Mouse (Mus musculus): ENCODE measurements around the gene Pmpca. TPM values are rescaled to one million over a fixed set of nuclear protein-coding genes. Genes with fewer than 3 reads are reported as not detected.

Gene Pmpca
- 10 to 100 TPM; 91.4 to 91.9 TPM for total RNA-seq (2021)

DNA sequence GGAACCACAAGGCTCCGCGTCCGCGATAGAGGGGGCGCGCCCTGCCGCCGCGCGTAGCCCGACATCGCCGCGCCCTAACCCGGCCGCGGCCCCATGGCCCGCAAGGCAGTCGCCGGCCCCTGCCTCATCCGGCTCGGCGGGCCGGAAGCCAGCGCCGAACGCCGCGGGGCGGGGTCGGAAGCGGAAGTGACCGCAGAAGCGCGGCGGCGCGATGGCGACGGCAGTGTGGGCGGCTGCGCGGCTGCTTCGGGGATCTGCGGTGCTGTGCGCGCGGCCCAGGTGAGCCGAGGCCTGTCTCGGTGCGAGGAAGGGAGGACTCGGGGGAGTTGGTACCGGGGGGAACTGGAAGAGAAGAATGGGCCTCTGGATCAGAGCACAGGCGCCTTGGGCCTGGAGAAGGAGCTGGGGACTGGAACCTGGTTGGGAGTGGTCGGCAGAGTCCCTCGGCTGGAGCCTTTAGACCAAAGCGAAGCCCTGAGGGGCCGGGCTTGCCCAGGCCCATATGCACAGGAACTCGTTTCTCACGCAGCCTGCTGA is at the start of gene Pmpca, which contains the start of gene Entr1:
TSS of gene Pmpca (plus strand) at position 186 of the 537 bp plus-strand sequence.
TSS of gene Entr1 (minus strand) at position 163 of the 537 bp plus-strand sequence.
- peak; percentile 84 to 90 for DNase-seq (ENCODE audit: low spot score in 2 of 2)
- intact Hi-C loops (cut with DNase I): loop anchor here (5.0 kb wide), 1 partner anchor 37 kb away; the partner anchor contains the start of gene Dnlz

DNA sequence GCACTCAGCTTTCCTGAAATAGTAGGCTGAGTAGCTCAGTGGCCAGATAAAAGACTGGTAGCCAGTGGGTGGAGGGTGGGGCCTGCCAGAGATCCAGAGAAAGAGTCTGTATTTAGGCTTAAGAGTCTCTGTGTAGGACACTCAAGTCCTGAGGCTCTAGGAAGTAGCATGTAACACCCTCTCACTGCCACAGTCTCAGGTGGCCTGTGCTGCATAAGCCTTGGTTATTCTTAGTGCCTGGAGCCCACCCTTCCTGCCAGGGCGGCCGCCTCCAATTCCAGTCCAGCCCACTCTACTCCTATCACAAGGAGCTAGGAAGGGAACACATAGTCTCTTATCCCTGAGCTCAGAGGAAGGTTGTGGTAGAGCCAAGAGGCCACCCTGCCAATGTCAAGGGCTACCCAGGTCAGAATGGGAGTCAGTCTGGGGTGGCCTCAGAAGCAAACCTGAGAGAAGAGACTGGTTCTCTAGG is 47.6 kb upstream of the Pmpca start:
- intact Hi-C loops (cut with DNase I): no loop called here
- DNase-seq (ENCODE audit: low spot score in 2 of 2): peak; percentile 54 to 74

DNA sequence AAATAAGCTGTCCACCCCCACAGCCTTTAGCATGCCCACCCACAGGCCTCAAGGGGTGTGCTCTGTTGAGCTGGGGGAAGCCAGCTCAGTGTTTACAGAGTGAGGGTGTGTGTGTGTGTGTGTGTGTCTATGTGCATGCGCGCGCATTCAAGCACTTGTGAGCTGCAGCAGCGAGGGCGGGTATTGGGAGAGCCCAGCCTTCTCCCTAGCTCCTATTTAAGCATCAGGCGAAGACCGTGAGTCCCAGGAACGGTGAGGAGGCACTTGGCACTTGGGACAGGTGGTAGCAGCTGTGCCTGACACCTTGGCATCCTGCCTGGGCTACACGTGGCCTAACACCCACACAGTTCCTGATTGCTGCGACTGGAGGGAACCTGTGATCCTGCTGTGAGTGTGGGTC is 47.1 kb upstream of the Pmpca start:
- intact Hi-C loops (cut with DNase I): no loop called here
- peak; percentile 79 to 85 for DNase-seq (ENCODE audit: low spot score in 2 of 2)

DNA sequence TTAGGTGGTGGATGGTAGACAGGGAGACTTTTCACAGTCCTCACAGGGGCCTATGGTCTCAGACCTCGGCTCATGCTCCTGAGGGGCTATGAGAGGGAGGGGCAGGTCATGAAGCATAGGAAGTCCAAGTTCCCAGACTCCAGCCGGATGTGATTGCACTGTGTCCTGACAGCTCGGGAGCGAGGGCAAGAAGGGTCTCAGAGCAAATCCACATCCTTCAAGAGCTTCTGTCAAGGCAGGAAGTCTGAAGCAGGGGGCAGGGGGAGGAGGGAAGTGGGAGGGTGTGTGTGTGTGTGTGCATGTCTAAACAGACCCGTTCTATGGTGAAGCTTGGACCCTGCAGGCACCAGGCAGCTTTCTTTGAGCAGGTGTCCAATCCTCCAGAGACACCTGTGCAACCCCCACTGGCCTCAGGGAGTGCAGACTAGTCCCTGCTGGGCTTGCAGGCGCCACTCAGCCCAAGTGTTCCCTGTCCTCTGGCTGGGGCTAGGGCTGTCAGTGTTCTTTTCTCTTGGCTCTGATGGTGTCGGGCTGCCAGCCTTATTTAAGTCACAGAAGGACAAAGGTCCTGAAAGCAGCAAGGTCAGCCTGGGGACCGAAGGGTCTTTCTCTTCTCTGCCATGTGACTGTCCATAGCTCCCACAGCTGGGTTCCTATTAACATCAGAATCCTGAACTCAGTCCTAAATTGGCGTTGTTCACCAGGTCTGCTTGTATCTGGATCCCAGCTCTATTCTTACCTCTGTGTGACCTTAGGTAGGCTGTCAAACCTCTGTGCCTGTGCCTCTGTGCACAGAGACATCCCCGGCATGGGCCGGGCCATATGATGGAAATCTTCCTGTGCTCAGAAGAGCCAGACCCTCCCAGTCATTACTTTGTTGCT is 46.3 kb upstream of the Pmpca start:
- no peak for DNase-seq (ENCODE audit: low spot score in 2 of 2)
- intact Hi-C loops (cut with DNase I): no loop called here

DNA sequence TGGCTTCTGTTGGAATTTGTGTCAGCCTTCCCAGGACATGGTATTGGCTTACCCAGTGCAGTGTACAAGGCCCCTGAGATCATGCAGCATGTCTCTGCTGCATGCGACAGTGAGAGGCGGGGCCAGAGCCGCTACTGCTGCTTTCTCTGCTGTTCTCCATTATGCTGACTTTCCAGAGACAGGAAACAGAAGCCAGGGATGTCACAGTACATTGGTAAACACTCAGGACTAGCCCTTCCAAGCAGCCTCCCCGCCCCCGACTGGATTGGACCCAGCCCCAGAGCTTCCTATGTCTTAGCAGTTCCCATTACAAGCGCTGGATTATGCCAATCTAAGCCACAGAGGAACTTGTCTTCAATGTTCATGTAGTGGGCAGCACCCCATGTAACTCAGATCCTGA is 40.9 kb upstream of the Pmpca start:
- DNase-seq (ENCODE audit: low spot score in 2 of 2): no peak
- intact Hi-C loops (cut with DNase I): no loop called here

DNA sequence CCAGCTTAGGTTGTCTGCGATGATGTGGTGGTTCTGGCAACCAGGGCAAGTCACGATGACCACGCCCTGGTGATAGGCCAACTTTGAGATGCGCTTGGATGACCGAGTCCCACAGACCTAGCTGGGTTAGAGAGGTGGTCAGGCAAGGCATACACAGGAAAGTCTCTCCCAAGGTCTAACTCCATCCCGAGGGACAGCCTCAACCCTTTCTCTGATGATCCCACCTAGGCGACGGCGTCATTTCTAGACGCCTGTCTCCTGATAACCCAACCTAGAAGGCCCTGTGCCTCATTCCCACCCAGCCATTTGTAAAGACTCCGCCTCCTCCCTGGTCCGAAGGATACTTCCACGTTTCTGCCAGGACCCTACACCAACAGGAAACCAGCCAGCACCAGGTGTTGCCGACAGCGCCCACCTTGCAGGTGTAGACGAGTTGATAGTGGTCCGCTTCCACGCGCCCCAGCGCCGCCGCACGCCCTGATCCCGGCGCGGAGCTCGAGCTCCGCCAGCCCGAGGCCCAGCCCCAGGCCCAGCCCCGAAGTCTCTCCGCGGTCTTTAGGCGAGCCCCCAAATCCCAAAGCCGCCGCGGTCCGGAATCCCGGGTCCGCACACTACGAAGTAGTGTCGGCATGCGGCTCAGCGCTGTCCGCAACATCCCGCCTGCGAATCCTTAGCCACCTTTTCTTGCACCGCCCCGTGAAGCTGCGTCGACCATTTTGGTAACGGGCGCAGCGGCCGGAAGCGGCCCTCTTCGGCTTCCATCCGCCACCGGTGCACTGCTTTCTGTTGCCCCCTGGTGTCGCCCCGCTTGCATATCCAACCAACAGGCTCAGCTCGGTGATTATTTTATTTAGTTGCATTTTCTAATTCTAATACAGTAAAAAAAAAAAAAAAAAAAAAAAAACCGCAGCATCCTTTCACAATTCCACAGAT is 37.5 kb upstream of the Pmpca start, which contains the start of gene Dnlz:
TSS of gene Dnlz (minus strand) at position 753 of the 933 bp plus-strand sequence.
- intact Hi-C loops (cut with DNase I): loop anchor here (2.0 to 5.0 kb wide), 2 partner anchors 36 to 51 kb away; partner anchors contain the start of genes Entr1 and Pmpca
- DNase-seq (ENCODE audit: low spot score in 2 of 2): peak; percentile 93 to 94

DNA sequence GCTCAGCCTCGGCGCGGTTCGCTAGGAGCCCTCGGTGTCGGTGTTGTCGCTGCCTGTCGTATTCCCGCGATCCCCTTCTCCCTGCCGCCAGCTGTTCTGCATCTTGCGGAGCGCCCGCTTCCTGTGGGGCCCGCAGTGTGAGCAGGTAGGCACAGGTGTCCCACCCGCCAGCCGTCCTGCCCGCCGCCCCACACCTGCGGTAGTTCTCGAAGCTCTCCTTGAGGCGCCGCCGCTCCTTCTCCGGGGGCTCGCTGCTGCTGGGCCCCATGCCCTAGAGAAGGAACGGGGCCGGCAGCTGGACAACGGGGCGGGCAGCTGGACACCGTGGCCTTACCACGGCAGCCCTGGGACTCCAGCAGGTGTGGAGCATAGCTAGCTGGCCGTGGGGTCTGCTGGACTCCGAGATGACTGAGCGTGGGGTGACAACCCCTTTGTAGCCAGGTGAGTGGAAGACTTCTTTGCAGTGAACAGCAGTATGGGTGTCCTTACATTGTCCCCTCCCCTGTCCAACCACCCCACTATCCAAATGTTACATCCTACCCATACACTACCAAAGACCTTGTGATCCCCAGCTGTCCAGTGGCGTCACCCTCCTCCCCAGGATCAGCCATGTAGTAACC is 36.7 kb upstream of the Pmpca start:
- intact Hi-C loops (cut with DNase I): loop anchor here (2.0 to 5.0 kb wide), 2 partner anchors 35 to 52 kb away; partner anchors contain the start of genes Entr1 and Pmpca
- DNase-seq (ENCODE audit: low spot score in 2 of 2): peak; percentile 57 to 58

DNA sequence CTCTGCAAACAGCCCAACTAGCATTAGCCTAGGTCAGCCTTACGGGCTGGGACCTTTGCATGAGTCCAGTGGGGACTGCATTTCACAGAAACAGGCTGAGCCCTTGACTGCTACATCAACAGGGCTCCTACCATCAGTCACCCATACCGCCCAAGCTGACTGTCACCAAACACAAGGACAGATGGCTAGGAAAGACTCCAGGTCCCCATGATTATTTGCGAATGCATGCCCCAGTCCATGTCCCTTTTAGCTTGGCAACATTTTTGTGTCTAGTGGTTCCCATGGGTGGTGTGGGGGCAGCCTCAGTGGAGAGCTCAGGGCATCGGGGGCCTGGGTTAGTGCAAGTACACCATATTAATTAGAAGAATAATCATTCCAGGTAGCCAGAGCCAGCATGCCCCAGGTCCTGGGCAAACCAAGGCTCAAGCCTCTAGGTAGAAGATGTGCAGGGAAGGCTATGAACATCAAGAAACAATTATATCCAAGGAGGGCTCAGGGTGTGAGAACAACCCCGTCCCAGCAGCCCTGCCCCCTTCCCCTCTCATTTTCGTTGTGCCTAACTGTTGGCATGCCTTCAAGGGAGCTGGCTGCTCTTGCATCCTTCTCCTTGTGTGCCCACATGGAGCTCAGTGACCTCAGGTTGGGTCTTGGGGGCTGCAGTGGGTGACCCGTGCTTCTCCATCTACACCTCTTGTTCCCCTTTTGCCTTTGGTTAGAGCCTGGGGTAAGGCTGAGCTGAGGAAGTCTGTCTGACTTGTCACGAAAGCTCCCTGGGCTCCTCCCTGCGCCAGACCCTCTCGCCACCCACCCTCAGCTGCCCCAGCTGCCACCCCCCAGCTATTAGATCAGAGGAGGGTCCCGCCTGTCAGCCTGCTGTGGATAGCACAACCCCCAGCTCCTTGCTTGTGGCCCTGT is 35.8 kb upstream of the Pmpca start:
- intact Hi-C loops (cut with DNase I): loop anchor here (2.0 to 5.0 kb wide), 2 partner anchors 34 to 53 kb away; partner anchors contain the start of genes Entr1 and Pmpca

DNA sequence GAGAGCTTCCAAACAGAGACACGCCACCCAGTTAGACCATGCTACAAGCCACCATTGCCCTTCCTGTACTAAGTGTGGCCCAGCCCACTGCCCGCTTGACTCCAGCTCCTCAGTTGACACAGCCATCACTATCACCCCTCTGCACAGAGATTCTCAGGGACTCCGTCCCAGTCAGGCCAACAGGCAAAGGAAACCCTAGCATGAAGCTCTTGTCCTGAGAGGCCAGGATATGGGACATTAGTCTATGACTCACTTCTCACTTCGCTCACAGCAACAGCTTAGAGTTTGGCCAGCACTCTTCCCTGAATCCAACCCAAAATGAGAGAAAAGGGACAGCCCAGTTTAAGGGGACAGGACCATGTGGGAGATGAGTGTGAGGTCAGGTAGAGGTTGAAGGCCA is 34.7 kb upstream of the Pmpca start:
- intact Hi-C loops (cut with DNase I): loop anchor here (5.0 kb wide), 1 partner anchor 33 kb away; the partner anchor contains the start of genes Entr1 and Pmpca
- DNase-seq (ENCODE audit: low spot score in 2 of 2): no peak

More for the DNA sequence above, 35.8 kb upstream of the Pmpca start:
- no peak for DNase-seq (ENCODE audit: low spot score in 2 of 2)

DNA sequence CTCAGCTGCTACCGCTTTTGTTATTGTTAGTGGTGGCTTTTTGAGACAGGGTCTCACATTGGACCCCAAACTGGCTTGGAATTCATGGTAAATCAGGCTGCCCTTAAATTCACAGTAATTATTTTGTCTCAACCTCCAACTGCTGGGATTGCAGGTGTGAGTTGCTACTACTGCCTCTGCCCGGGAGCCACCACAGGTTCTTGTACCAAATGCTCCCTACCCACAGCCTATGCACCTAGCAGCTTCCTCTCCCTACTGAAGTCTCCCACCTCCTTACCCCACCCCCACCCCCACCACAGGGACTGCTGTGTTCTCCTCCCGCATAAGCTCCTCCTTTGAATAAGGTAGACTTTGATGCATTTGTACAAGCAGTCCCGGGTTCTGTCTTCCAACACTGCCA is 32.9 kb upstream of the Pmpca start:
- intact Hi-C loops (cut with DNase I): no loop called here

DNA sequence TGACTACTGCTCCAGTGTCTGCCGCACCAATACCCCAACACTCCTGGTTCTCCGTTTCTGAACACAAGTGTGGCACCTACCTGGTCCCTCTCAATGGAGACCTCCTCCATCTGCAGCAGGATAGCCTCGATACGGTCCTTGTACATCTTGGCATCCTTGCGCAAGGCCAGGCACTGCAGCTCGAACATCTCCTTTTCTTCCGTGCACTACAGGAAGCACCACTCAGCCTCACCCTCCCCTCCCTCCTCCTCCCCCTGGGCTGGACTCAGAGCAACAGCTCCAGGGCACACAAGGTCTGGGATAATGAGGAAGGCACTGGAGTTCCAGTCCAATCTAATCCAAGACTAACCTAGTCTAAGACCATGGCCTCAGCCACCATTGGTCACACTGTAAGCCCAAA is 32.5 kb upstream of the Pmpca start:
- intact Hi-C loops (cut with DNase I): no loop called here
- DNase-seq (ENCODE audit: low spot score in 2 of 2): no peak

More for the DNA sequence above, 32.9 kb upstream of the Pmpca start:
- DNase-seq (ENCODE audit: low spot score in 2 of 2): no peak

DNA sequence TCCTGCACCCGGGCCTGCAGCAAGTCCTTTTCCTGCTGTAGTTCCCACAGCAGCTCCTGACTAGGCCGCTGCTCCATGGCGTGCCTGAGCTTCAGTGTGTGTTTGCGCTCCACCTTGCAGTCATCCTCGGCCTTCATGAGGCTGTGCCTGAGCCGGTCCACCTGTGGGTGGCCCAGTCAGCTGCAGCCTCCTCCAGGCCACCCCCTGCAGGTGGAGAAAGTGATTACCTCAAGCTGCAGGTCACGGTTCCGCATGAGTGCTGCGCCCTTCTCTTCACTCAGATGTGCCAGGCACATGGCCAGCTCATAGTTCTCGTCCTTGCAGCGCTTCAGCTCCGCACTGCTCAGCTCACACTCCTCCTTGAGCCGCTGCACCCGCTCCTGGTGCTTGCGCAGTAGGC is 31.7 kb upstream of the Pmpca start:
- no peak for DNase-seq (ENCODE audit: low spot score in 2 of 2)
- intact Hi-C loops (cut with DNase I): no loop called here

DNA sequence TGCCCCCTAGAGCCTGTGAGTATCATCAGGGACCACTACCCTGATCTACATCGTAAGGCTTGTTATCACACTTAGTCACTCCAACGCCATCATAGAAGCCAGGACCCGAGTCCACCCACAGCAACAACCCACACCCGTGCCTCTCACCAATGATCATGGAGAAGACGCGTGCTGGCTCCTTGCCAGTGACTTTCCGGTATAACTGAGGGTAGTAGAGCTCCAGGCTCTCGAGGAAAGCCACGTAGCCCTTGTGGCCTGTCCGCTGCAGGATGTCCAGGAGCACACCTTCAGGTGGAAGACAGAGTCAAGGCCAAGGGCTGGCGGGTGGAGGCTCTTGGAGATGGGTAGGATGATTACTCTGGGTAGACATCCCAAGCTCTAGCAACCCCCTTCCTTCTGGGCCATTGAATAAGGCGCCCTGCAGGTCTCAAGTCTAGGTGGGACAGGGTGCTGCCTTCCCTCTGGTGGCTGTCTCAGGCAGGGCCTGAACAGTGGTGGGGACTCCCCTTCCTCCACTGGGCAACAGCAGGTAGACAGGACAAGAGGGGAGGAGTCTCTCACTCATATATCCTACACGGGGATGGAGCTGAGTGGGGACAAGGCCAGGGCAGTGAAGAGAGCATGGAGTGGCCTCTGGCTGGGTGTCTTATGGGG is 30.3 kb upstream of the Pmpca start:
- intact Hi-C loops (cut with DNase I): no loop called here
- no peak for DNase-seq (ENCODE audit: low spot score in 2 of 2)

DNA sequence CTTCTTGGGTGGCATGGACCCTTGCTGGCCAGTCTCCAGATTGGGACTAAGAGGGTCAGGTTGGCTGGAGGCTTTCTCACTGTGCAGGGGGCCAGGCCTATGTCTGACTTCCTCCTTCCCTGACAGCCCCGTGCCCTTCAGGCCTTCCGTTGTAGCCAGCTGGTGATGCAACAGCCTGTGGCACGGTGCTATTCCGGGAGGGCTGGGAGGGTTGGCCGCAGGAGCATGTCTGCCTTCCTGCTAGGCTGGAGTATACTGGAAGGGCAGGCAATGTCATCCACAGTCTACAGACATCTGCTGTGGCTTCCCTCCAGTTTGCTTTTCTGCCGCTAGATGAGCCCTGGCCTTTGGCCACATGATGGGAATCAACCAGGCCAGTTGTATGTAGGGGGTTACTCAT is 29.2 kb upstream of the Pmpca start:
- DNase-seq (ENCODE audit: low spot score in 2 of 2): no peak
- intact Hi-C loops (cut with DNase I): no loop called here

DNA sequence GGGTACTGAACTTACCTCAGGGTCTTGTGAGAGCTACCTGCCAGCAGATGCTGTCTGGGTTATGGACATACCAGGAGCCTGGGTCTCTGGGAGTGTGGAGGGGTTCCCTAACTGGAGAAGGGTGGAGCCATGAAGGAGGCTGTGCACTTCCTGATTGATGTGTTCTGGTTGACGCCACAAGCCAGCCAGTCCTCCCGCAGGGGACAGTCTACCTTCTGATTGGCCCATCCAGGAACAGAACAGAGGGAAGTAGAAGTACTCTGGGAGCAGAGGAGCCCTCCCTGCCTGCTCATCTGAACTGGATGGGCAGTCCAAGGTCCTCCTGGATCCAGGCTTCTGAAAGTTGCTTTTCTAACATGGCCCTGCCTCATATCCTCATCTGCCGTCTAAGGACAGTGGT is 28.4 kb upstream of the Pmpca start, which contains the start of gene Card9:
TSS of gene Card9 (minus strand) at position 147 of the 400 bp plus-strand sequence.
- intact Hi-C loops (cut with DNase I): no loop called here
- no peak for DNase-seq (ENCODE audit: low spot score in 2 of 2)

DNA sequence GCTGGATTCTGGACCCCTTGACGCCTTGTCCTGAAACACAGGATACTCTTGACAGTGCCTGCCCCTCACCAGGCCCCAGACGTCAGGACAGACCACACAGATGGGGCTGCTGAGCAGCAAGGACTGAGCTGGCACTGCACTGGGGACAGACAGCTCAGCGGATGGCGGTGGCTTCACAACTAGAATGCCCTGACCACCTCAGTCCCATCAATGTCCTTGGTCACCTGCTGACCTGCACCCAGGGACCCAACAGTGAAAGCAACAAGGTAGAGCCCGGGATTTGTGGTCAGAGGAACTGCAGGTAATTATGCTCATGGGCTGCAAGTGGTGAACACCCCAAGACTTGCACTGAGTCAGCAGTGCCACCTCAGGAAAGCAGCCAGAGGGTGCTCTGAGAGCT is 26.1 kb upstream of the Pmpca start:
- DNase-seq (ENCODE audit: low spot score in 2 of 2): no peak
- intact Hi-C loops (cut with DNase I): no loop called here

DNA sequence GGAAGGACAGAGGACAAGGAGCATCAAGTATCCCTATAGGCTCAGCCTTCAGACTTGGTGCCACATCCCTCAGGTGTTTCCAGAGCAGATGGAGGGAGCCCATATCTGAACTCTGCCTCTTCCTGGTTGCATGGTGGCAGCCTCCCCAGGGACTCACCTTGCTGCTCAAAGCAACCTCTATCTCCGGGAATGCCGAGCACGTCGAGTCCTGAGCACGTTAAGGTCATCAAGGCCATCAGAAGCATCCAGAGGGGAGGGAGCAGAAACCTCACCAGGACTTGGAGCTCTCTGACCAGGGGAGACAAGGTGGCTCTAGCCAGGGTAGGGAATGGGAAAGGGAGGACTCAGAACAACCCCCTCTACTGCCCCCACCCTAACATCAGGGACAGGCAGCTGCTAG is 25.7 kb upstream of the Pmpca start:
- no peak for DNase-seq (ENCODE audit: low spot score in 2 of 2)
- intact Hi-C loops (cut with DNase I): no loop called here
